Mouse (Mus musculus): ENCODE measurements at regions not wholly inside any gene's neighbourhood (a gene's known extent, or its start where the extent isn't known, plus 50 kb on each side); places are given as distances from the start of the nearest gene placed in this dataset.

DNA sequence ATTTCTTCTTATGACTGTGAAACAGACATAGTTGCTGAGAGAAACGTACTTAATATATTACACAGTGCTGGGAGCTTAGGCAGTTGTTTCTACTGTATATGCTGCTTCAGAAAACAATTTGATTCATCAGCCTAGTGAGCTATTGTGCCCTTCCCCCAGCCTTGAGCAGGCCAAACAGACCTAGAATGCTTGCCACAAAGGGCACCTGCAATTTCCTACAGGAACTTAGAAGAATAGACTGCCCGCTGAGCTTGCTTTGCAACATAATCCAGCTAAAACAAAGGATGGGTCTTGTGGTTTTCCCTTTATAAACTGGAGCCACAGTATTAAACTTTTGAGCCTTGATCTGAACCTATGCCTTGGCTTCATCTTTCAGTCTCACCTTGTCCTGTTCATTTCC lies 510.9 kb upstream of the Syt1 start:
- no peak for TF ChIP-seq POLR2A (IDR thresholded peaks at IDR 0.05; ENCODE audit: low read depth, low read length)
- no peak for TF ChIP-seq CTCF (IDR thresholded peaks at IDR 0.05; ENCODE audit: borderline replicate concordance, insufficient read depth, low read length)

DNA sequence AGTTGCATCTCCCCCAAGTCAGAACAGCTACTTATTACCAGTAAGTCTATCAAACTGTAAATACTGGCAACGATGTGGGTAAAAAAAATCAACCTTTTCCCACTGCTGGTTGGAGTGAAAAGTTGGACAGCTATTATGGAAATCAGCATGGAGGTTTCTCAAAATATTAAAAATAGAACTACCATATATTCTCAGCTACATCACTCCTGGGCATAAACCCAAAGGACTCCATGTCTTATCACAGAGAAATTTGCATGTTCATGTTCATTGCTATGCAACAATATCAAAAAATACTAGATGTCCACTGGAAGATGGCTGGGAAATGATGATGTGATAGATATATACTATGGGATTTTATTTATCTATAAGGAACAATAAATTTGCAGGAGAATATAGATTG lies 506.9 kb upstream of the Syt1 start:
- TF ChIP-seq CTCF (IDR thresholded peaks at IDR 0.05; ENCODE audit: borderline replicate concordance, insufficient read depth, low read length): no peak
- peaks cover 2% of the 10 kb centered on the region; the same call in 1 of the 2 replicates for H3K4me1 ChIP-seq (ENCODE audit: control insufficient read depth, insufficient read depth, low read length)
- no peak overlapping the region for H3K4me3 ChIP-seq (ENCODE audit: insufficient read depth, low read length)
- no peak overlapping the region for H3K27ac ChIP-seq (ENCODE audit: insufficient read depth, low read length)

More for the DNA sequence above, 510.9 kb upstream of the Syt1 start:
- Histone ChIP-seq H3K4me3 (ENCODE audit: insufficient read depth, low read length) (no peak overlapping the region), H3K27ac (ENCODE audit: insufficient read depth, low read length) (no peak overlapping the region), H3K4me1 (ENCODE audit: control insufficient read depth, insufficient read depth, low read length) (no peaks in the 10 kb centered on the region)

DNA sequence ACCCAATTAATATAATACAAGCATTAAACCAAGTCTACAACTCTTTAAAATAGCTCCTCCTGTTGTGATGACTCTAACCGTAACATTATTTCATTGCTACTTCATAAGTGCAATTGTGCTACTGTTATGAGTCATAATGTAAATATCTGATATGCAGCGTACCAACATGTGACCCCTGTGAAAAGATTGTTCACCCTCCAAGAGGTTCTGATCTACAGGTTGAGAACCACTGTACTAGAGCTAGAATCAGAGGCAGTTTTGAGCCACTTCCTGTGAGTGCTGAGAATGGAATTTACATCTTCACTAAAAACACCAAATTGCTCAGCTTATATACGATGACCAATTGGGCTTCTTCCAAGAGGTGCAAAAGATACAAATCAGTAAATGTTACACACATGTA lies 504.4 kb upstream of the Syt1 start:
- H3K4me3 ChIP-seq (ENCODE audit: insufficient read depth, low read length): no peak overlapping the region
- no peak for TF ChIP-seq CTCF (IDR thresholded peaks at IDR 0.05; ENCODE audit: borderline replicate concordance, insufficient read depth, low read length)
- no peak for TF ChIP-seq POLR2A (IDR thresholded peaks at IDR 0.05; ENCODE audit: low read depth, low read length)
- peaks cover 2% of the 10 kb centered on the region; the same call in 1 of the 2 replicates for H3K4me1 ChIP-seq (ENCODE audit: control insufficient read depth, insufficient read depth, low read length)
- H3K27ac ChIP-seq (ENCODE audit: insufficient read depth, low read length): peak overlapping the region; percentile 61; the same call in 1 of the 2 replicates

DNA sequence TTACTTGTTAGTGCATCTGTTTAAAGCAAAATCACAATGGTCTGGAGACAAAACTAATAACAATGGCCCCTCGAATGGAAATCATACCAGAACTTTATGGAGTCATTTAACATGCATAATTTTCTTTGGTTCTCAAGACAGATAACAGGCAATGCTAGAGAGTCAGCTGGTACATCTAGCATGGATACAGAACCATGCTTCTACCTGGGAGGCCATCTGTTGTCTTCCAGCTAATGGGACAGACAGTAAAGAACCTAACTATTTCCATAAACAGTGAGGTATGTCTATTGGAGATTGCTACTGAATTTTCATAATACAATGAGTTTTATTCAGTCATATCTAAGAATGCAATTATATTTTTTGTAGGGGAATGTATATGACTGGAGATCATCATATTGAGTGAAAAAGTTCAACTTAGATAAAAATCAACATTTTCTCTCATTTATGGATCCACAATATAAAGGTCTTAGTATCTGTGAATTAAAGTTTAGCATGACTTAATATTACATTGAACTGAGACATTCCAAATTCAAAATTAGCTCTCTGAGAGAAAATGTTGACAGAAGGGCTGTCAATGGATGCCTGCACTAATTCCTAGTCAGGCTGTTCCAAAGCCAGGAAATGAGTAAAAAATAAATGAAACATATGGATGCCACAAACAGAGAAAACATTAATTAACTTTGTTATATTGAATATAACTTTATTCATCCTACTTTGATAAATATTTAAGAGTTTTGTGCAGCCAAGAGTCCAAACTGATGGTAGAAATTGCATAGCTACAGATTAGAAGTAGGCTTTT lies 500.3 kb upstream of the Syt1 start:
- H3K4me1 ChIP-seq (ENCODE audit: control insufficient read depth, insufficient read depth, low read length): peaks cover 2% of the 10 kb centered on the region; the same call in 1 of the 2 replicates
- TF ChIP-seq POLR2A (IDR thresholded peaks at IDR 0.05; ENCODE audit: low read depth, low read length) (no peak), CTCF (IDR thresholded peaks at IDR 0.05; ENCODE audit: borderline replicate concordance, insufficient read depth, low read length) (no peak)

DNA sequence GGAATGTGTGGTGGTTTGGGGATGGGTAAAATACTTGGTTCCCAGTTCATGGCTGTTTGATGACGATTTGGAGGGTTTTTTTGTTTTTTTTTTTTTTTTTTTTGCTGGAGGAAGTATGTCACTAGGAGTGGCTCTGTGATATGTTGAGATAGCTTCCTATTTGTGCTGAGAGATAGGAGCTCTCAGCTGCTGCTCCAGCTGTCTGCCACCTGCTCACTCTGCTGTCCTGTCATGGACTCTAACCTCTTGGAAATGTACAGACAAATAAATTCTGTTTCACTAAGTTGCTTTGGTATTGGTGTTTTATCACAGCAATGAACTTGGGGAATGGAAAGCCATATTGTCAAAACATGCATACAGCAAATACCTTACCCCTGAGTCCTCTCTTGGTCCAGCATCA lies 497.8 kb upstream of the Syt1 start:
- no peaks in the 10 kb centered on the region for H3K4me1 ChIP-seq (ENCODE audit: control insufficient read depth, insufficient read depth, low read length)
- TF ChIP-seq CTCF (IDR thresholded peaks at IDR 0.05; ENCODE audit: borderline replicate concordance, insufficient read depth, low read length): no peak
- TF ChIP-seq POLR2A (IDR thresholded peaks at IDR 0.05; ENCODE audit: low read depth, low read length): no peak
- no peak overlapping the region for H3K4me3 ChIP-seq (ENCODE audit: insufficient read depth, low read length)
- H3K27ac ChIP-seq (ENCODE audit: insufficient read depth, low read length): no peak overlapping the region

More for the DNA sequence above, 500.3 kb upstream of the Syt1 start:
- H3K27ac ChIP-seq (ENCODE audit: insufficient read depth, low read length): no peak overlapping the region
- no peak overlapping the region for H3K4me3 ChIP-seq (ENCODE audit: insufficient read depth, low read length)

DNA sequence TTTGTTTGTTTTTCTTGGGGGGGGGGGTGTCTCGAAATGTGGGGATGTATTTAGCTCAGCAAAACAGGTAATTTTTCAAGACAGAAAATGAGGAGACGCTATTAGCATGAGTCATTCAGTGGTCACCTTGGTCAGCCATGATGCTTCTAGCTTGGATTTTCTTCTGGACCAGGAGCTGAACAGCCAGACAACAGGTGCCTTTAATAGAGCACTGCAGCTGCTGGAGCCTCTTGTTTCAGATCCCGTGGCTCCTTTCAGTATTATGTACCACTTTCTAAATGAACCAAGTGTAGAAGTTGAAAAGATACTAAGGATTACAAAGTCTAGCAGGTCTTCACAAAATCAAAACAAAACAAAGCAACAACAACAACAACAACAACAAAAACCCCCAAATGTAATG lies 496.4 kb upstream of the Syt1 start:
- Histone ChIP-seq H3K4me3 (ENCODE audit: insufficient read depth, low read length) (no peak overlapping the region), H3K4me1 (ENCODE audit: control insufficient read depth, insufficient read depth, low read length) (no peaks in the 10 kb centered on the region), H3K27ac (ENCODE audit: insufficient read depth, low read length) (no peak overlapping the region)
- TF ChIP-seq POLR2A (IDR thresholded peaks at IDR 0.05; ENCODE audit: low read depth, low read length) (no peak), CTCF (IDR thresholded peaks at IDR 0.05; ENCODE audit: borderline replicate concordance, insufficient read depth, low read length) (no peak)

DNA sequence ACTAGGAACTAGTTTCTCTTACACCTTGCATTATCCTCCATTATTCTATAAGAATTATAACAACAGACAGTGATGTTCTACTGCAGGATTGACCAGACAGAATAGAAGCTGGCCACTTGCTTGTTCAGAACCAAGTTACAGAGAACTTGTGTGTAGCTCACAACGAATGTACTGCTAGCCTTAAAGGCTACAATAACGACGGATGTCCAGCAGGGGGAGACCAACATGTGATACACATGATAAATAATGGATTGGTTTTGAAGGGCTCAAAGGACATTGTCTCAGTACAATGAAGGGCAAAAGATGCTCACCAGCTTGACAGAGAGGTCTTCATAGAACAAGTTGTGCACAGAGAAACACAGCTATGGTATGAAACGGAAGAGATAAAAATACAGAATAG lies 493.9 kb upstream of the Syt1 start:
- no peak overlapping the region for H3K27ac ChIP-seq (ENCODE audit: insufficient read depth, low read length)
- H3K4me3 ChIP-seq (ENCODE audit: insufficient read depth, low read length): no peak overlapping the region
- TF ChIP-seq POLR2A (IDR thresholded peaks at IDR 0.05; ENCODE audit: low read depth, low read length) (no peak), CTCF (IDR thresholded peaks at IDR 0.05; ENCODE audit: borderline replicate concordance, insufficient read depth, low read length) (no peak)
- H3K4me1 ChIP-seq (ENCODE audit: control insufficient read depth, insufficient read depth, low read length): no peaks in the 10 kb centered on the region

DNA sequence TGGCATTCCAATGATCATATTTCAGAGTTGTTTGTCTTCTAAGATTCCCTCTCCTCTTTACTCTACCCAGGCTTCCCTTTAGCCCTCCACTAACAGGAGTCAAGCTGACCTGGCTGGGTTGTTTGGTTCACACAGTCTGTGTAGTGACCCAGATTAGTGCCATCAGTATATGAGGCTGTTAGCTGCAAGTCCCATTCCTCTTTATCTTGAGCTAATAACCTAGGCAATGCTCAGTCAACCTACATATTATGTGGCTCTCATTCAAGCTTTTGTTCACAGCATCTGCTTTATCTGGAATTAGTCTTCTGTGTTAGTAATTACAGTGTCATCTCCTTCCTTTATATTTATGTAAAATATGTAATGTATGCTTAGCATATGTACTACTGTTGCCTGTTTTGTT lies 490.1 kb upstream of the Syt1 start:
- no peak overlapping the region for H3K4me3 ChIP-seq (ENCODE audit: insufficient read depth, low read length)
- no peak overlapping the region for H3K27ac ChIP-seq (ENCODE audit: insufficient read depth, low read length)
- no peaks in the 10 kb centered on the region for H3K4me1 ChIP-seq (ENCODE audit: control insufficient read depth, insufficient read depth, low read length)
- TF ChIP-seq CTCF (IDR thresholded peaks at IDR 0.05; ENCODE audit: borderline replicate concordance, insufficient read depth, low read length): no peak
- TF ChIP-seq POLR2A (IDR thresholded peaks at IDR 0.05; ENCODE audit: low read depth, low read length): no peak

DNA sequence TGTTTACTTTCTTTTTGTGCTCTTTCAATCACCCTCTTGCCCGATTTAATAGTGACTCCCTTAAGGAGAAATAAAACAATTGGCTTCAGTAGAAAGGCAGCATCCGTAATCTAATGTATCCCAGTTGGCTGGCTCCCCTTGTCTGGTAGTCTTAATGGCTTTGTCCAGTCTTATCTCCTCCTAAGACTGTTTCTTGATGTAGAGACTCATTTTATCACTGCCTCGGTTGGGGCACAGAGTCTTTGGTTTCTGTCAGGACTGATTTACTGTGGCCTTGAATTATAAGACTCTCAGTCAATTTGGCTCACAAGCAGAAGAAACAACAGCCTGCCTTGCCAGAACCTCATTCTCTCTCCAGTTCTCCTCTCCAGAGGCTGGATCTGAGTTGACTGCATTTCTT lies 487.5 kb upstream of the Syt1 start:
- TF ChIP-seq CTCF (IDR thresholded peaks at IDR 0.05; ENCODE audit: borderline replicate concordance, insufficient read depth, low read length) (no peak), POLR2A (IDR thresholded peaks at IDR 0.05; ENCODE audit: low read depth, low read length) (no peak)
- Histone ChIP-seq H3K27ac (ENCODE audit: insufficient read depth, low read length) (no peak overlapping the region), H3K4me1 (ENCODE audit: control insufficient read depth, insufficient read depth, low read length) (no peaks in the 10 kb centered on the region), H3K4me3 (ENCODE audit: insufficient read depth, low read length) (no peak overlapping the region)

DNA sequence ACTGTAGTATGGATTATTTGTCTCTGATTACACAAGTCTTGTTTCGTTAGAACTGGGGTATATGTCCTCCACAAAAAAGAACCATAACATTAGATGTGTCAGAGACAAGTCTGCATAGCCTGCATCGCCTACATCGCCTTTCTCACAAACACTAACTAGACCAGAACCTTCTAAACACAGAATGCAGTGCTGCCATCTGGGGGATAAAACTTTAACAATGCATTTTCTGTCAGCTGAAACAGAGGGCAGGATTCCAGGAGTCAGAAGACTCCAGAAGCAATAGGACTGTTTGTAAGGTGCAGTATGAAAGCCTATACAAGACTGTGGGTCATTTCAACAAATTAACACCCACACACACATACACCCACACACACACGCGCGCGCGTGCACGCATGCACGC lies 485.4 kb upstream of the Syt1 start:
- no peaks in the 10 kb centered on the region for H3K4me1 ChIP-seq (ENCODE audit: control insufficient read depth, insufficient read depth, low read length)
- H3K4me3 ChIP-seq (ENCODE audit: insufficient read depth, low read length): no peak overlapping the region
- TF ChIP-seq CTCF (IDR thresholded peaks at IDR 0.05; ENCODE audit: borderline replicate concordance, insufficient read depth, low read length) (no peak), POLR2A (IDR thresholded peaks at IDR 0.05; ENCODE audit: low read depth, low read length) (no peak)
- no peak overlapping the region for H3K27ac ChIP-seq (ENCODE audit: insufficient read depth, low read length)

Data from embryonic fibroblast, embryonic 13.5 days (primary cell).